Mouse (Mus musculus) thymus, postnatal 14 days (tissue): ENCODE measurements around the gene Cd52.
"Not testable (repeated sequence)": the region's sequence is repeated elsewhere in the genome, so short reads cannot be mapped to it uniquely, and the experiment has no call there.

ENCODE experiments used
- DNase-seq: peaks from one replicate; pipeline ENCODE4 v3.0.0; 2021

The Cd52 gene

GRCm38 (mm10) chr4:134094923-134095547 lies at the start of gene Cd52:
TSS of gene Cd52 (minus strand) at chr4:134095082.
- DNase-seq, result peak; percentile 89

GRCm38 (mm10) chr4:134144297-134144696 lies 49.4 kb upstream of the Cd52 start:
- not testable (repeated sequence) for DNase-seq

DNA sequence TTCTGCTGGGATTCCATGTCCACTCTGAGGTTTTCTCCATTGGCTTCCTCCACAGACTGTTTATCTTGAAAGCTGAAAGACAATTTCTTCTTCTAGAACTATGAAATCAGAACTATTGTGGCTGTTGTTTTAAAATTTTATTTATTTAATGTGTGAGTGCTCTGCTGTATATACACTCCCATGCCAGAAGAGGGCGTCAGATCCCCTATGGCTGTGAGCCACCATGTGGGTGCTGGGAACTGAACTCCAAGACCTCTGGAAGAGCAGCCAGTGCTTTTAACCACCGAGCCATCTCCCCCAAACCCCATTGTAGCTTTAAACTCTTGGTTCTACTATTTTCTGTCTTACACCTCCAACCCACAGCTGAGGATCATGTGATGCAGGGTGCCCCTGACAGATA lies 44.0 kb upstream of the Cd52 start:
- DNase-seq, result no peak

- no peak for DNase-seq
Measured at GRCm38 (mm10) chr4:134136280-134136926, 41.5 kb upstream of the Cd52 start.

DNA sequence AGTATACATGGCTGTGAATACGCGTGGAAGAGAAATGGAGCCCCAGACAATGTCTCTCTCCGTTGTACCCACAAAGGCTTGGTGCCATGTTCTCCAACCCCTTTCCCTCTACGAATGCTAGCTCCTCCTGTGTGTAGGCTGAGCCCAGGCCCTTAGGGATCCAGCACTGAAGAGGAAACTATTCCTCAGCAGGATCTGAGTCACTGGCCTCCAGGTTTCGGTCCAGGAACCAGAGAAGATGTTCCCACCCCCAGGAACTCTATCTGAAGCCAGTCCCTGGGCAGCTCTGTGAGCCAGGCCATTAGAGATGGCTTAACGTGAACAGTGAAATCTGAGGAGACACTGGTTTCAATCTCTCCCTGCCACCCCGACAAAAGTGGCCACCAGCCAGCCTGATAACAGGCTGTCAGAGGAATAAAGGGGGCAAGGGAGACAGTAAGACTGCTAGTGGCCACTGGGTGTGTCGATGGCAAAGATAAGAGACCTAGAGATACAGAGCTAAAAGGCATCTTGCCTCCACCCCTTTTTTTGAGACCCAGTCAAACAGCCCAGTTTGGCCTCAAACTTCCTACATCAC lies 37.7 kb upstream of the Cd52 start:
- DNase-seq, result no peak

GRCm38 (mm10) chr4:134132117-134132516 lies 37.2 kb upstream of the Cd52 start:
- no peak for DNase-seq

- DNase-seq, result no peak
Measured at GRCm38 (mm10) chr4:134129482-134129881, 34.6 kb upstream of the Cd52 start.

- DNase-seq, result peak; percentile 72
Measured at GRCm38 (mm10) chr4:134128983-134129362, 34.1 kb upstream of the Cd52 start.

GRCm38 (mm10) chr4:134128221-134128982 lies 33.5 kb upstream of the Cd52 start, which contains the start of gene Sh3bgrl3:
TSS of gene Sh3bgrl3 (minus strand) at chr4:134128789.
- peak; percentile 95 for DNase-seq

DNA sequence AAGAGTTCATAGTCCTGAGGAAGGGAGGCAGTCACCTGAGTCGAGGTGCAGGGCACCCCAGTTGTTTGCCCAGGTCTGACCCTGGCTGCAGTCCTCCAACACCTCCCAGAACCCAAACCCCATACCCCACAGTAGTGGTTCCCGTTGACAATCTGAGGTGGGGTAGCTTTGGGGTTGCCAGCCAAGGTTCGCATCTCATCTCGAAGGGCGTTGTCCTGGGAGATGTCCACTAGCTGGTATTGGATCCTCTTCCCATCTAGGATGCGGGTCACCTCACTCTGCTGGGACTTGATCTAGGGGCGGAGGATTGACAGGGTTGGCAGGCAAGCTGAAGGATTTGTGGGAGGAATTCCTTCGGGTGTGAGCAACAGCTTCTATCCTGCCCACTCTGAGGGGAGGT lies 32.9 kb upstream of the Cd52 start:
- no peak for DNase-seq

DNA sequence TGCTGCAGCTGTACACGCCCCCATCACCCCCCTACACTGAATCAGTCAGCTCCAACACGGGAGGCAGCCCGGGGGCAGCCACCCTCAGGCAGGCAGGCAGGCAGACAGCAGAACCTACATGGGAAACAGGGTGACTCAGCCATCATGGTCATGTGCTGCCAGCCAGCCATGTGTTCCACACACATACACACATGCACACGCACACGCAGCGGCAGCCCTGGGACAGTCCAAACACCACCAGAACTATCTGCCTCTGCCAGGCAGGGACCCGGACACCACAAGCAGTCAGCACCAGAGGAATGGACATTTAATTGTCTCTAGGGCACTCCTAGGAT lies 32.2 kb upstream of the Cd52 start:
- no peak for DNase-seq

GRCm38 (mm10) chr4:134126300-134127120 lies 31.6 kb upstream of the Cd52 start:
- DNase-seq, result no peak

DNA sequence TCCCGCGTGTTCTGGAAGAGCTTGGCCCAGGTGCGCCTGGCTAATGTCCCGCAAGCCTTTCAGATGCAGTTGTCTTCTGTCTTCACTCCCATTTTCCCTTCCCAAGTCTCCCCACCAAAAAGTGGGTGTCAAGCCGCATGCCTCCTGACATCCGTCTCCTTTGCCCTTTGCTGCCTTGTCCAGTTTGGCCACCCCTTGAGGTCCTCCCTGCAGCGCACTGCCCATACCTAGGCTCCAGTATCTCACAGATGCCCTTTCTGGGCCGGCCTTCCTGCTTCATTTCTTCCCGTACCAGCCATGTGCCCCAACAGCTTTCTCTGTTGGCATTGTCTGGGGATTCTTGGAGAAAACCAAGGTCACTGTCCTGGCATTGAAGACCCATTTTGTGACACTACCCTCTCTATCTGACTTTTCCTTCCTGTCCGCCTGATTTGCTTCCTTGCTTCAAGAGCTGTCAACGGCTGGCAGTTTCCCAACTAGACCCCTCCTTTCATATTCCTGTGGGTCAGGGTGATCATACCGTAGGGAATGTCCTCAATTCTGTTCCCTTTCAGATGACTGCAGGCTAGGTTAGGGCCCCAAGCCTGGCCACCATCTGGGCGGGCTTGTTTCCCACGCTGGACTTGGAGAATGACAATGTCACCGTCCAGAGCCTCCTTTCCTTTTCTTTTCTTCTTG lies 30.6 kb upstream of the Cd52 start:
- no peak for DNase-seq

DNA sequence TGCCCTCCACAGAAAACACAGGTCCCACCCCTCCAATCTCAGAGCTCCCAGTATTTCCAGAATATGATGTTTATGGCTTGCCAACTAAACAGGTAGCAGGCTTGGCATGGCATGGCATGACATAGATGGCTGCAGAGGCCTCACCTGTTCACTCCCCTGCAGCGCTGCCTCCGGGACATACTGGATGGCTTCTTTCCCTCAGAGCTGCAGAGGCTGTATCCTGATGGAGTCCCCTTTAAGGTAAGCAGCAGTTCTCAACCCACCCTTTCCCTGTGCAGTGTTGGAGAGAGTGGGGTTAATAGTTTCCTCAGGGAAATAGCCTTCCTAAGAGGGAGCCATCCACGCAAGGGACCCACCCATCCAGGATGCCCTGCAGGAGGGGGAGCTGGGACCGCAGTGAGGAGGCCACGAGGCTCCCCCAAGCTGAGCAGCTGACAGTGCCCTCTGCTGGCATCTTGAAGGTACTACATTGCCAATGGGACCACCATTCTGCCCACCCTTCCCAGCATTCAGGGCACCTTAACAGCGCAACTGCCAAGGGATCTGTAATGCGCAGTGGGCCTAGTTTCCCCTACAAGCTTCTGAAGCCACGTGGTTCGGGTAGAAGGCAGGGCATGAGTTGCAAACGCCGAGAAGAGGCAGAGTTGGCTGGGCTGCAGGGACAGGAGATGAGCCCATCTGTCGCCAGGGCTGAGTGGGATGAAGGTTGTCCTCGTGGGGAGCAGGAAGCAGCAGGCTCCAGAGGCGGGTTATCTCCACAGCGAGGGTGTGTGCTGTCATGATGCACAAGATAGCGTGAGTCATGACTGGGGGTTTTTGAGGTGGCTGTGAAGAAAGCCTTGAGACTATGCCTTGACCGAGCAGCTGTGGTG lies 29.0 kb upstream of the Cd52 start:
- peak; percentile 87 for DNase-seq

GRCm38 (mm10) chr4:134123147-134123546 lies 28.3 kb upstream of the Cd52 start:
- no peak for DNase-seq

DNA sequence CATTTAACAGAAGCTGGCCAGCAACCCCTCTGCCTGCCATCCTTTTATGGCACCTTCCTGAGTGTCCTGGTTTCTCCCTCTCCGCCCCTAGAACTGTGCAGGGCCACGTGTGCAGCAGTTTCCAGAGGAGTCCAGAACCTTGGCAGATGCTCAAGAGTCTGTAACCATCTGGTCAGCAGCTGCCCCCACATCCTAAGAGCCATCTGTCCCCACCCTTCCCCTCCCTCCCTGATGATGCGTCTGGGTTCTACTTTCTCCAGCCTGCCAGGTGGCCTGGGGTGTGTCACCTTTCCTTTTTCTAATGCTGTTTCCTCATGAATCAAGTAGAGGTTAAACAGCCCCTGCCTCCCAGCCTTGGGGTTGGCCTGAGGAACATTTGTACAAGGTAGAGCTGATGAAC lies 27.4 kb upstream of the Cd52 start:
- no peak for DNase-seq

DNA sequence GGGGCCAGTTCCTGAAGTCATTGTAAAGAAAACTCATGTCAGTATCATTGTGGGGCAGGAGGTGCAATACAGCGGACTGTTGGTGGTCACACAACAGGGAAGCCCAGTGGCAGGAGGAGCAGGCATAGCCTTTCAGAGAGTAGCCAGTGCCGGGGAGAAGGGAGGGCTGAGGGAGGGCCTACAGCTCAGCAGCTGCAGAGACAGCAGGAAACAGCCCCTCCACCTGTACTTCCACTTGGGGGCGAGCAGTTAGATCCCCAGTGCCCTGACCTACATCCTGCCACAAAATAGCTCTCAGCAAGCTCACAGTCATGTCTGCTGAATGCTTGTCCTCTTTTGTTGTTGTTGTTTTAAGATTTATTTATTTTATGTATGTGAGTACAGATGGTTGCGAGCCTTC lies 26.7 kb upstream of the Cd52 start:
- DNase-seq, result peak; percentile 90

DNA sequence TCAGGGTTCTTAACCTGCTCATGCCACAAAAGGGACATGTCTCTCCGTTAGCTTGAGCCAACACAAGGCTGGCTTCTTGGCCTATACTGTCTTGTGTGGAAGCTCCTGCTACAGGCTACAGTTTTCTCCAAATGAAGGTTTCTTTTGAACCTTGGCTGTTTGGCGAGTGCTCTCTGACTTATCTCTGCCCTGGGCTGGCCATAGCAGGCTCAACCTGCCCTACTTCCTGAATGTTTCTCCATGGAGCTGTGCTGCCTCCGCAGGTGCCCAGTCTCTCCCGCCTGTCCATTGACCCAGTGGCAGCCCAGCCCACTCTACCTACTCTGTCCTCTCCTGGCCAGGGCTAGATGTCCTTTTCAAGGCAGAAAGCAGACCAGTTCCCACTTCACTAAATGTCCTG lies 26.0 kb upstream of the Cd52 start:
- DNase-seq, result no peak

GRCm38 (mm10) chr4:134120192-134120805 lies 25.4 kb upstream of the Cd52 start:
- peak; percentile 24 for DNase-seq

DNA sequence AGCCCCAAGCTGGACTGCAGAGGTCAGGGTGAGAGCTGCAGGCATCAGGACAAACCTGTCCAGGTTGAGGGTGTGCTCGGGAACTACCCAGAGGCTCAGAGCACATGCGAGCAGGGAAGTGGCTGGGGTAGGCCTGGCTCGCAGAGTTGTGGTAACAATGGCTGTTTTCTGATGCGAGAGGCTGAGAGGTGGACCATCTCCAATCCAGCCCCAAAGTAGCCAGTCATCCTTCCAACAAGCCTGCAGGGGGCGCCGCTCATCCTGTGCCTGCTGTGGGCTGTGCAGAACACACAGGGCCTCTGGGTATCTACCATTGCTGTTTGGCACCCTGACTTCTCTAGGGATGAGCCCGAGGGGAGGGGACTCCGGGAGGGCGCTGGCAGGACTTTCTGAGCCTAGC lies 24.8 kb upstream of the Cd52 start:
- DNase-seq, result peak; percentile 75

DNA sequence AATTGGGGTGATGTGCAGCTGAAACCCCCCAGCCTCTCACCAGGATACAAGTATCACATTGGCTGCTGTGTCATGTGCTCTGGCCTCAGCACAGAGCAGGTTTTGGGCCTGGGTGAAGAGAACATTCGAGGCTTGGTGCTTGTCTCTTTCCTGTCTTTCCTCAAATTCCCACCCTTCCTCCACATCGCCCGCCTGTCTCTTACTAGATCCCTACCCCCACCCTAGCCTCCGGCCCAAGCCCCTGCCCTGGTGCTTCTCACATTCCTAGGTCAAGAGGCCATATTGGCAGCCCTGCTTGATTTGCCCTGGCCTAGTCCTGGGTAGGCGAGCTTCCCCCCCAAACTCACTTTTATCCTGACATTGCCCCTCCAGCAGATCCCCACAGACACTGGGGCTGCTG lies 24.2 kb upstream of the Cd52 start:
- DNase-seq, result peak; percentile 43
